Mouse (Mus musculus) MEL (cell line): ENCODE data around the gene Peg10.

Source experiments
- POLR2A ChIP-seq, 2 experiments: IDR thresholded peaks; 2 replicates each; pipeline ENCODE4 v1.6.1; 2011 to 2012; ENCODE audit warnings: low read length in 2 of 2, mild to moderate bottlenecking in 2 of 2, control low read depth in 1 of 2, improper control_type of control experiment in 1 of 2, low read depth in 1 of 2, moderate library complexity in 1 of 2; ENCODE audit not compliant: control insufficient read depth in 1 of 2, insufficient read depth in 1 of 2, poor library complexity in 1 of 2
- TAL1 ChIP-seq: IDR thresholded peaks from 2 replicates; pipeline ENCODE4 v1.6.1; 2012; ENCODE audit warnings: mild to moderate bottlenecking, inconsistent platforms, low read length, moderate library complexity, mixed read lengths

DNA sequence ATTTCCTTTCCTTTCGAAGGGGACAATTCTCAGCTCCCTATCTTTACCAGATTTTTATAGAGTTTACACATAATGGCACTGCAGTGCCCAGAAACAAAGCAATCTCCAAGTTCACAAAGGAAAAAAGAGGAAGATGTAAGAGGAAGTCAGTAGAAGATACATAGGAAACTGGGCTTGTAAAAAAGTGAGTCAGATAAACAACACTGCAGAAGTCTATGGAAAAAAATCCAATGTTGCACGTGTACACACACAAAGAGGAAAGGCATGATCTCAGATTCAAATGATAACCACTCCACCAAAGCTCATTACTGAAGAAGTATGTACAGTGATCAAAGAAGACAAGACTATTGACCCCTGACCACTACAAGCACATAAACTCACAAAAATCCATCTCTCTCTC is 51.3 kb downstream of the Peg10 start:
- TF ChIP-seq TAL1 (no peak), POLR2A (IDR thresholded peaks at IDR 0.05; ENCODE audit: control insufficient read depth in 1 of 2, insufficient read depth in 1 of 2, low read depth in 1 of 2, low read length in 2 of 2, poor library complexity in 1 of 2) (no peak)
